Mouse (Mus musculus) CH12.LX (cell line): ENCODE measurements around the gene Ankrd66.

Source experiments
- CTCF ChIP-seq, 2 experiments: IDR thresholded peaks in 1 of 2; conservative IDR thresholded peaks in 1 of 2; 2 replicates each; pipeline ENCODE4 v1.5.1; 2011 to 2012; ENCODE audit warnings: low read depth in 2 of 2, low read length in 2 of 2, improper control_type of control experiment in 1 of 2, inconsistent platforms in 1 of 2, mild to moderate bottlenecking in 1 of 2, moderate library complexity in 1 of 2
- HCFC1 ChIP-seq: IDR thresholded peaks from 2 replicates; pipeline ENCODE4 v1.6.1; 2012; ENCODE audit warnings: low read depth, mild to moderate bottlenecking, inconsistent platforms, low read length, improper control_type of control experiment
- JUN ChIP-seq: IDR thresholded peaks from 2 replicates; pipeline ENCODE4 v1.6.1; 2011; ENCODE audit warnings: low read depth, mild to moderate bottlenecking, low read length, improper control_type of control experiment, moderate library complexity; ENCODE audit not compliant: insufficient read depth
- PAX5 ChIP-seq: IDR thresholded peaks from 2 replicates; pipeline ENCODE4 v1.6.1; 2012; ENCODE audit warnings: low read length, inconsistent platforms, mixed read lengths
- USF1 ChIP-seq: IDR thresholded peaks from 2 replicates; pipeline ENCODE4 v1.6.1; 2014; ENCODE audit warnings: low read depth, mild to moderate bottlenecking, inconsistent platforms, low read length, improper control_type of control experiment
- ZC3H11A ChIP-seq: IDR thresholded peaks from 2 replicates; pipeline ENCODE4 v1.6.1; 2012; ENCODE audit warnings: low read depth, mild to moderate bottlenecking, inconsistent platforms, low read length, improper control_type of control experiment
- ZMIZ1 ChIP-seq: IDR thresholded peaks from 2 replicates; pipeline ENCODE4 v1.6.1; 2012; ENCODE audit warnings: low read depth, mild to moderate bottlenecking, inconsistent platforms, low read length, improper control_type of control experiment

DNA sequence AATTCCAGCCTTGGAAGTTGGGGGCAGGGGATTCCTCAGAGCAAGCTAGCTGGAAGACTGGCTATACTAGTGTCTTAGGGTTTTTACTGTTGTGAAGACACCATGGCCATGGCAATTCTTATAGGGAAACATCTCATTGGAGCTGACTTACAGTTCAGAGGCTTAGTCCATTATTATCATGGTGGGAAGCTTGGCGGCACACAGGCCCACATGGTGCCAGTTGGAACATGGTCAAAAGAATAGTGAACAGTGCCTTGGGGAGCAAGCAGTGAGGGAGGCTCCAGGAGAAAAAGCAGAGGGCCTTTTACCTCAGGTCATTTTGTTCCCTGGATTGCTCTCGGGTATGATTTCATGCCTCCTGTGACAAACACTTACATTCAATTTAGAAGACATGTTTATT, 12.9 kb downstream of the Ankrd66 start:
- TF ChIP-seq USF1 (no peak), ZC3H11A (no peak), CTCF (conservative IDR thresholded peaks at IDR 0.05 in 1 of 2, IDR thresholded peaks at IDR 0.05 in 1 of 2; ENCODE audit: low read depth in 2 of 2, low read length in 2 of 2) (no peak), ZMIZ1 (no peak), HCFC1 (no peak), JUN (no peak), PAX5 (no peak)
